Mouse (Mus musculus) intestine, embryonic 16.5 days (tissue): ENCODE results near the gene Gtpbp1. TPM values are rescaled to one million over a fixed set of nuclear protein-coding genes. Genes with fewer than 3 reads are reported as not detected.

Experiments
- ATAC-seq: fragments of 200-750 bp; cut with Nextera tagmentation; 2 replicates; pipeline ENCODE4 v1.8.0; 2017; ENCODE audit warnings: moderate TSS enrichment, moderate library complexity
- H3K27ac ChIP-seq: fragments of 300-500 bp; sonication (generic); 2 replicates; pipeline ENCODE4 v1.5.1; 2014; ENCODE audit warnings: mild to moderate bottlenecking, low read length
- H3K27me3 ChIP-seq: fragments of 300-500 bp; sonication (generic); replicated peaks from 2 replicates; pipeline ENCODE4 v1.6.1; 2014; ENCODE audit warnings: low read length, control low read depth, mixed read lengths; ENCODE audit not compliant: control insufficient read depth, insufficient read depth
- H3K36me3 ChIP-seq: fragments of 300-500 bp; sonication (generic); 2 replicates; pipeline ENCODE4 v1.6.1; 2014; ENCODE audit warnings: low read length, control low read depth; ENCODE audit not compliant: control insufficient read depth, insufficient read depth
- H3K4me1 ChIP-seq: fragments of 300-500 bp; sonication (generic); 2 replicates; pipeline ENCODE4 v1.6.1; 2014; ENCODE audit warnings: low read length, control low read depth, mixed read lengths; ENCODE audit not compliant: control insufficient read depth, insufficient read depth
- H3K4me2 ChIP-seq: fragments of 300-500 bp; sonication (generic); 2 replicates; pipeline ENCODE4 v1.6.1; 2014; ENCODE audit warnings: low read depth, low read length, control low read depth
- H3K4me3 ChIP-seq: fragments of 300-500 bp; sonication (generic); 2 replicates; pipeline ENCODE4 v1.5.1; 2014; ENCODE audit warnings: mild to moderate bottlenecking, low read length
- H3K9ac ChIP-seq: fragments of 300-500 bp; sonication (generic); 2 replicates; pipeline ENCODE4 v1.6.1; 2014; ENCODE audit warnings: low read depth, low read length
- H3K9me3 ChIP-seq: fragments of 300-500 bp; sonication (generic); 2 replicates; pipeline ENCODE4 v1.6.1; 2016; ENCODE audit warnings: low read length, control low read depth; ENCODE audit not compliant: control insufficient read depth
- WGBS: fragments of 180-500 bp; shearing (Covaris S2); extraction: QIAGEN DNeasy Blood & Tissue Kit; methylation state at CpG from one replicate; pipeline ENCODE4 v1.1.7; 2014; 5-methylcytosine and 5-hydroxymethylcytosine counted together
- polyA plus RNA-seq: library from polyadenylated mRNA; unstranded; fragments of >200 nt; fragmentation: Nextera tagmentation; extraction: Ambion mirVana; gene quantifications from 2 replicates; pipeline ENCODE4 v1.2.1, GENCODE M21; 2015

Gtpbp1 gene
- polyA plus RNA-seq, 1 experiment from 2014 or later = 25.3 TPM

GRCm38 (mm10) chr15:79753873-79754272, 63.2 kb downstream of the Gtpbp1 start:
- WGBS = 57% methylated on average over 4 of the region's 4 CpGs

GRCm38 (mm10) chr15:79755176-79755575, 64.5 kb downstream of the Gtpbp1 start:
- Histone ChIP-seq H3K9ac (no peak overlapping the region), H3K4me3 (no peak overlapping the region), H3K27me3 (no peaks in the 10 kb centered on the region), H3K4me1 (no peaks in the 10 kb centered on the region; the same call in 1 of the 2 replicates), H3K9me3 (no peaks in the 10 kb centered on the region), H3K4me2 (no peak overlapping the region), H3K36me3 (no peaks in the 10 kb centered on the region), H3K27ac (no peak overlapping the region)
- WGBS = 80% methylated on average over 4 of the region's 4 CpGs
- no peak for ATAC-seq

More at GRCm38 (mm10) chr15:79753873-79754272, 63.2 kb downstream of the Gtpbp1 start:
- no peaks in the 10 kb centered on the region for H3K27me3 ChIP-seq
- no peak for ATAC-seq
- H3K27ac ChIP-seq = no peak overlapping the region
- no peak overlapping the region for H3K9ac ChIP-seq
- no peaks in the 10 kb centered on the region; the same call in 1 of the 2 replicates for H3K4me1 ChIP-seq
- H3K4me3 ChIP-seq = no peak overlapping the region
- H3K36me3 ChIP-seq = no peaks in the 10 kb centered on the region
- no peaks in the 10 kb centered on the region for H3K9me3 ChIP-seq
- H3K4me2 ChIP-seq = no peak overlapping the region

- no peaks in the 10 kb centered on the region for H3K27me3 ChIP-seq
- WGBS = 72% methylated on average over 8 of the region's 8 CpGs
- H3K27ac ChIP-seq = no peak overlapping the region
These were observed 65.5 kb downstream of the Gtpbp1 start for GRCm38 (mm10) chr15:79755977-79756625.

GRCm38 (mm10) chr15:79757118-79757517, 66.5 kb downstream of the Gtpbp1 start:
- Histone ChIP-seq H3K9ac (no peak overlapping the region), H3K4me2 (no peak overlapping the region), H3K4me3 (no peak overlapping the region), H3K4me1 (no peaks in the 10 kb centered on the region; the same call in 1 of the 2 replicates), H3K27me3 (no peaks in the 10 kb centered on the region), H3K36me3 (0 out of 2 replicates have a peak, but pooled peaks cover 2% of the 10 kb centered on the region), H3K9me3 (no peaks in the 10 kb centered on the region), H3K27ac (no peak overlapping the region; the same call in 1 of the 2 replicates)
- 84% methylated on average over 3 of the region's 3 CpGs for WGBS
- no peak for ATAC-seq

More at GRCm38 (mm10) chr15:79755977-79756625, 65.5 kb downstream of the Gtpbp1 start:
- Histone ChIP-seq H3K4me1 (no peaks in the 10 kb centered on the region; the same call in 1 of the 2 replicates), H3K4me3 (no peak overlapping the region), H3K4me2 (no peak overlapping the region), H3K9me3 (no peaks in the 10 kb centered on the region), H3K36me3 (0 out of 2 replicates have a peak, but pooled peaks cover 2% of the 10 kb centered on the region), H3K9ac (no peak overlapping the region)
- ATAC-seq = no peak

GRCm38 (mm10) chr15:79760956-79761355, 70.3 kb downstream of the Gtpbp1 start:
- Histone ChIP-seq H3K4me2 (no peak overlapping the region), H3K27me3 (no peaks in the 10 kb centered on the region), H3K9me3 (no peaks in the 10 kb centered on the region), H3K4me1 (peaks cover 4% of the 10 kb centered on the region; the same call in 1 of the 2 replicates), H3K36me3 (0 out of 2 replicates have a peak, but pooled peaks cover 2% of the 10 kb centered on the region), H3K9ac (no peak overlapping the region), H3K4me3 (no peak overlapping the region), H3K27ac (no peak overlapping the region)
- WGBS = 90% methylated on average over 6 of the region's 6 CpGs
- ATAC-seq = no peak

- no peak for ATAC-seq
- Histone ChIP-seq H3K27ac (no peak overlapping the region), H3K9ac (no peak overlapping the region), H3K4me2 (no peak overlapping the region), H3K36me3 (0 out of 2 replicates have a peak, but pooled peaks cover 2% of the 10 kb centered on the region), H3K27me3 (no peaks in the 10 kb centered on the region), H3K4me1 (0 out of 2 replicates have a peak, but pooled peaks cover 4% of the 10 kb centered on the region), H3K9me3 (no peaks in the 10 kb centered on the region), H3K4me3 (no peak overlapping the region)
- WGBS = 90% methylated on average over 9 of the region's 9 CpGs
These were observed 72.4 kb downstream of the Gtpbp1 start for GRCm38 (mm10) chr15:79763001-79763400.

- H3K9ac ChIP-seq = no peak overlapping the region
These were observed 73.1 kb downstream of the Gtpbp1 start for GRCm38 (mm10) chr15:79763601-79764246.

GRCm38 (mm10) chr15:79764539-79765267, 74.1 kb downstream of the Gtpbp1 start:
- no peak overlapping the region for H3K27ac ChIP-seq
- 0 out of 2 replicates have a peak, but pooled peaks cover 2% of the 10 kb centered on the region for H3K36me3 ChIP-seq
- H3K9ac ChIP-seq = no peak overlapping the region
- no peak for ATAC-seq
- H3K4me3 ChIP-seq = no peak overlapping the region
- H3K9me3 ChIP-seq = no peaks in the 10 kb centered on the region
- no peaks in the 10 kb centered on the region for H3K27me3 ChIP-seq
- H3K4me1 ChIP-seq = 0 out of 2 replicates have a peak, but pooled peaks cover 4% of the 10 kb centered on the region
- 79% methylated on average over 11 of the region's 11 CpGs for WGBS
- no peak overlapping the region for H3K4me2 ChIP-seq

More at GRCm38 (mm10) chr15:79763601-79764246, 73.1 kb downstream of the Gtpbp1 start:
- Histone ChIP-seq H3K27ac (no peak overlapping the region), H3K36me3 (0 out of 2 replicates have a peak, but pooled peaks cover 2% of the 10 kb centered on the region), H3K4me3 (no peak overlapping the region), H3K9me3 (no peaks in the 10 kb centered on the region), H3K27me3 (no peaks in the 10 kb centered on the region), H3K4me1 (0 out of 2 replicates have a peak, but pooled peaks cover 4% of the 10 kb centered on the region), H3K4me2 (no peak overlapping the region)
- WGBS = 77% methylated on average over 7 of the region's 7 CpGs
- ATAC-seq = no peak

- Histone ChIP-seq H3K4me1 (0 out of 2 replicates have a peak, but pooled peaks cover 4% of the 10 kb centered on the region), H3K4me2 (no peak overlapping the region), H3K27me3 (no peaks in the 10 kb centered on the region), H3K36me3 (0 out of 2 replicates have a peak, but pooled peaks cover 2% of the 10 kb centered on the region), H3K9me3 (no peaks in the 10 kb centered on the region), H3K9ac (no peak overlapping the region), H3K27ac (no peak overlapping the region), H3K4me3 (no peak overlapping the region)
- 75% methylated on average over 2 of the region's 2 CpGs for WGBS
- ATAC-seq = no peak; the same call in 1 of the 2 replicates
These were observed 74.7 kb downstream of the Gtpbp1 start for GRCm38 (mm10) chr15:79765361-79765760.
